Mouse (Mus musculus) embryonic facial prominence, embryonic 12.5 days (tissue): ENCODE results near the gene Gm9970. TPM values are rescaled to one million over a fixed set of nuclear protein-coding genes. Genes with fewer than 3 reads are reported as not detected.

Experiments
- ATAC-seq: fragments of 200-750 bp; cut with Nextera tagmentation; 2 replicates; pipeline ENCODE4 v1.8.0; 2017; ENCODE audit not compliant: insufficient number of reproducible peaks, insufficient read depth, low FRiP score, low TSS enrichment
- H3K27ac ChIP-seq: fragments of 300-500 bp; sonication (generic); 2 replicates; pipeline ENCODE4 v1.5.1; 2016; ENCODE audit warnings: mild to moderate bottlenecking
- H3K27me3 ChIP-seq: fragments of 300-500 bp; sonication (generic); 2 replicates; pipeline ENCODE4 v1.6.1; 2016; ENCODE audit warnings: mild to moderate bottlenecking, moderate library complexity
- H3K36me3 ChIP-seq: fragments of 300-500 bp; sonication (generic); 2 replicates; pipeline ENCODE4 v1.6.1; 2016; ENCODE audit warnings: mild to moderate bottlenecking
- H3K4me1 ChIP-seq: fragments of 300-500 bp; sonication (generic); 2 replicates; pipeline ENCODE4 v1.6.1; 2016
- H3K4me2 ChIP-seq: fragments of 300-500 bp; sonication (generic); replicated peaks from 2 replicates; pipeline ENCODE4 v1.6.1; 2016; ENCODE audit warnings: mild to moderate bottlenecking, moderate library complexity
- H3K4me3 ChIP-seq: fragments of 300-500 bp; sonication (generic); 2 replicates; pipeline ENCODE4 v1.5.1; 2016; ENCODE audit warnings: mild to moderate bottlenecking
- H3K9ac ChIP-seq: fragments of 300-500 bp; sonication (generic); 2 replicates; pipeline ENCODE4 v1.6.1; 2016; ENCODE audit warnings: mild to moderate bottlenecking, moderate library complexity
- H3K9me3 ChIP-seq: fragments of 300-500 bp; sonication (generic); 2 replicates; pipeline ENCODE4 v1.6.1; 2016; ENCODE audit warnings: mild to moderate bottlenecking, moderate library complexity
- WGBS: fragments of 180-500 bp; shearing (Covaris S2); methylation state at CpG from one replicate; pipeline ENCODE4 v1.1.7; 2016; 5-methylcytosine and 5-hydroxymethylcytosine counted together
- polyA plus RNA-seq: library from polyadenylated mRNA; unstranded; fragments of >200 nt; fragmentation: Nextera tagmentation; extraction: Ambion mirVana; gene quantifications from 2 replicates; pipeline ENCODE4 v1.2.1, GENCODE M21; 2016

The Gm9970 gene
- 0.43 and 1.1 TPM in 2 replicates for polyA plus RNA-seq

GRCm38 (mm10) chr5:31240637-31241521, at the start of gene Gm9970, which contains the start of gene Nrbp1:
Gene Gm9970, minus strand, starts transcription at chr5:31241232.
Gene Nrbp1, plus strand, starts transcription at chr5:31240864.
- WGBS = under 1% methylated on average over 75 of the region's 103 CpGs
- H3K9me3 ChIP-seq = peaks cover 2% of the 10 kb centered on the region; the same call in 1 of the 2 replicates
- ATAC-seq = peak; percentile 98
- H3K4me1 ChIP-seq = peaks cover 6% of the 10 kb centered on the region
- H3K4me2 ChIP-seq = peak within 1 kb of the TSS; percentile 52
- H3K4me3 ChIP-seq = peak within 1 kb of the TSS; percentile 94
- H3K9ac ChIP-seq = peak within 1 kb of the TSS; percentile 94
- no peaks in the 10 kb centered on the region for H3K27me3 ChIP-seq
- H3K36me3 ChIP-seq = peaks cover 24% of the 10 kb centered on the region
- peak within 1 kb of the TSS; percentile 98 for H3K27ac ChIP-seq

GRCm38 (mm10) chr5:31289626-31290230, 48.7 kb upstream of the Gm9970 start:
- H3K27ac ChIP-seq = no peak overlapping the region
- WGBS = 85% methylated on average over 3 of the region's 3 CpGs
- no peaks in the 10 kb centered on the region for H3K27me3 ChIP-seq
- peak overlapping the region; percentile 53; the same call in 1 of the 2 replicates for H3K4me3 ChIP-seq
- H3K4me2 ChIP-seq = peak overlapping the region; percentile 79
- no peaks in the 10 kb centered on the region for H3K9me3 ChIP-seq
- peak overlapping the region; percentile 60; the same call in 1 of the 2 replicates for H3K9ac ChIP-seq
- H3K36me3 ChIP-seq = peaks cover 33% of the 10 kb centered on the region
- peaks cover 17% of the 10 kb centered on the region for H3K4me1 ChIP-seq
- no peak for ATAC-seq

- H3K9me3 ChIP-seq = no peaks in the 10 kb centered on the region
- H3K36me3 ChIP-seq = peaks cover 44% of the 10 kb centered on the region
- H3K27ac ChIP-seq = no peak overlapping the region
- 86% methylated on average over 3 of the region's 3 CpGs for WGBS
- no peak overlapping the region for H3K4me2 ChIP-seq
- H3K9ac ChIP-seq = no peak overlapping the region
- no peak overlapping the region for H3K4me3 ChIP-seq
- no peak for ATAC-seq
- H3K27me3 ChIP-seq = no peaks in the 10 kb centered on the region
- peaks cover 10% of the 10 kb centered on the region for H3K4me1 ChIP-seq
Observed at GRCm38 (mm10) chr5:31288655-31289054, 47.6 kb upstream of the Gm9970 start.

- Histone ChIP-seq H3K27me3 (no peaks in the 10 kb centered on the region), H3K27ac (no peak overlapping the region), H3K4me1 (peaks cover 10% of the 10 kb centered on the region), H3K4me2 (no peak overlapping the region), H3K9ac (no peak overlapping the region), H3K4me3 (no peak overlapping the region), H3K9me3 (no peaks in the 10 kb centered on the region), H3K36me3 (peaks cover 44% of the 10 kb centered on the region)
- 83% methylated on average over 4 of the region's 4 CpGs for WGBS
- ATAC-seq = no peak
Observed at GRCm38 (mm10) chr5:31288225-31288624, 47.2 kb upstream of the Gm9970 start.

GRCm38 (mm10) chr5:31279245-31279988, 38.4 kb upstream of the Gm9970 start:
- H3K9ac ChIP-seq = no peak overlapping the region

GRCm38 (mm10) chr5:31273018-31273417, 32.0 kb upstream of the Gm9970 start:
- Histone ChIP-seq H3K9me3 (no peaks in the 10 kb centered on the region), H3K27ac (no peak overlapping the region), H3K9ac (no peak overlapping the region), H3K27me3 (no peaks in the 10 kb centered on the region), H3K4me3 (no peak overlapping the region), H3K4me1 (no peaks in the 10 kb centered on the region), H3K36me3 (peaks cover 68% of the 10 kb centered on the region), H3K4me2 (no peak overlapping the region)
- WGBS = 91% methylated on average over 6 of the region's 6 CpGs
- no peak for ATAC-seq

More at GRCm38 (mm10) chr5:31279245-31279988, 38.4 kb upstream of the Gm9970 start:
- H3K4me3 ChIP-seq = no peak overlapping the region
- 88% methylated on average over 20 of the region's 20 CpGs for WGBS
- no peaks in the 10 kb centered on the region for H3K27me3 ChIP-seq
- H3K36me3 ChIP-seq = peaks cover 83% of the 10 kb centered on the region
- no peak overlapping the region for H3K4me2 ChIP-seq
- ATAC-seq = no peak
- no peaks in the 10 kb centered on the region for H3K9me3 ChIP-seq
- no peaks in the 10 kb centered on the region for H3K4me1 ChIP-seq
- H3K27ac ChIP-seq = no peak overlapping the region

GRCm38 (mm10) chr5:31267686-31268085, 26.7 kb upstream of the Gm9970 start:
- Histone ChIP-seq H3K4me3 (no peak overlapping the region), H3K36me3 (peaks cover 87% of the 10 kb centered on the region), H3K4me2 (no peak overlapping the region), H3K27ac (no peak overlapping the region), H3K4me1 (no peaks in the 10 kb centered on the region), H3K9ac (no peak overlapping the region), H3K9me3 (no peaks in the 10 kb centered on the region), H3K27me3 (no peaks in the 10 kb centered on the region)
- WGBS = 78% methylated on average over 6 of the region's 6 CpGs
- ATAC-seq = no peak

- 86% methylated on average over 7 of the region's 7 CpGs for WGBS
- Histone ChIP-seq H3K4me1 (no peaks in the 10 kb centered on the region), H3K9ac (no peak overlapping the region), H3K9me3 (no peaks in the 10 kb centered on the region), H3K4me3 (no peak overlapping the region), H3K27ac (no peak overlapping the region), H3K36me3 (peaks cover 90% of the 10 kb centered on the region), H3K27me3 (no peaks in the 10 kb centered on the region), H3K4me2 (no peak overlapping the region)
- no peak for ATAC-seq
Observed at GRCm38 (mm10) chr5:31266101-31266500, 25.1 kb upstream of the Gm9970 start.

- H3K36me3 ChIP-seq = peaks cover 82% of the 10 kb centered on the region
- 81% methylated on average over 11 of the region's 11 CpGs for WGBS
Observed at GRCm38 (mm10) chr5:31257616-31258015, 16.6 kb upstream of the Gm9970 start.

GRCm38 (mm10) chr5:31255971-31256370, 14.9 kb upstream of the Gm9970 start:
- WGBS = 91% methylated on average over 2 of the region's 2 CpGs
- Histone ChIP-seq H3K4me3 (no peak overlapping the region), H3K27ac (no peak overlapping the region), H3K4me1 (peaks cover 26% of the 10 kb centered on the region), H3K4me2 (no peak overlapping the region), H3K9me3 (no peaks in the 10 kb centered on the region), H3K9ac (no peak overlapping the region), H3K27me3 (no peaks in the 10 kb centered on the region), H3K36me3 (peaks cover 80% of the 10 kb centered on the region)
- no peak for ATAC-seq

More at GRCm38 (mm10) chr5:31257616-31258015, 16.6 kb upstream of the Gm9970 start:
- Histone ChIP-seq H3K4me2 (no peak overlapping the region), H3K9me3 (no peaks in the 10 kb centered on the region), H3K27ac (no peak overlapping the region), H3K27me3 (no peaks in the 10 kb centered on the region), H3K4me1 (peaks cover 9% of the 10 kb centered on the region), H3K9ac (no peak overlapping the region), H3K4me3 (no peak overlapping the region)
- ATAC-seq = no peak

GRCm38 (mm10) chr5:31255381-31255780, 14.3 kb upstream of the Gm9970 start:
- Histone ChIP-seq H3K9ac (no peak overlapping the region), H3K9me3 (no peaks in the 10 kb centered on the region), H3K27me3 (no peaks in the 10 kb centered on the region), H3K4me2 (no peak overlapping the region), H3K4me3 (no peak overlapping the region), H3K36me3 (peaks cover 80% of the 10 kb centered on the region), H3K4me1 (peaks cover 32% of the 10 kb centered on the region), H3K27ac (no peak overlapping the region)
- no peak for ATAC-seq
- WGBS = 85% methylated on average over 2 of the region's 2 CpGs
